Mouse (Mus musculus): ENCODE measurements at regions not wholly inside any gene's neighbourhood (a gene's known extent, or its start where the extent isn't known, plus 50 kb on each side); places are given as distances from the start of the nearest gene placed in this dataset.

DNA sequence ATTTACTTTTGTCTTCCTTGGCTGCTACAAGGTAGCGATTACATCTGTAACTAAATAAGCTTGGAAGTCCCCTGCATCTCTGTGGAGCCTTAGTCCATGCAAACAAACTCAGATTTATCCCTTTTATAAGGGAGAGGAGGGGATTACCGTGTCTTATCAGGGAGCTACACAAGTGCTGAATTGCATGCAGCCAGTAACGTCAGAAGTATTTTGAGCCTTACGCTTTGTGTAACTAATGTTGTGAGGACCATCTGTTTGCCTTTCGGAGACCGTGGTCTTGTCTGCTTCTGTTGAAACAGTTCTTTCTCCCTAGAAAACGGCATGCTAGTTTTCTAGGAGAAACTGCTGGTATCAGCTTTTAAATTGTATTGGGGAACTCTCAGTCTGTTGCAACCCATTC, 58.0 kb upstream of the Dmrta1 start:
- Histone ChIP-seq H3K4me2 (ENCODE audit: insufficient read depth, low read depth, poor library complexity, severe bottlenecking) (no peak overlapping the region), H3K36me3 (replicated peaks in 1 of 2; ENCODE audit: control insufficient read depth in 1 of 2, insufficient read depth in 1 of 2, low read length in 1 of 2) (no peaks in the 10 kb centered on the region), H3K4me3 (replicated peaks in 1 of 3; ENCODE audit: low read depth in 2 of 3, low read length in 2 of 3, poor library complexity in 1 of 3) (no peak overlapping the region), H3K4me1 (ENCODE audit: control insufficient read depth in 1 of 2, insufficient read depth in 2 of 2) (no peaks in the 10 kb centered on the region), H3K27ac (ENCODE audit: insufficient read depth, low read depth) (no peak overlapping the region), H3K9me3 (replicated peaks; ENCODE audit: low read length) (no peaks in the 10 kb centered on the region), H3K79me2 (replicated peaks; ENCODE audit: control insufficient read depth, extremely low read depth, insufficient read depth, poor library complexity, severe bottlenecking) (no peaks in the 10 kb centered on the region), H3K27me3 (replicated peaks) (no peaks in the 10 kb centered on the region), H3K9ac (ENCODE audit: insufficient read depth, low read depth) (no peak overlapping the region)
- no peak for TF ChIP-seq MAX (IDR thresholded peaks at IDR 0.05; ENCODE audit: low read length)
- no peak for TF ChIP-seq PAX5 (IDR thresholded peaks at IDR 0.05; ENCODE audit: low read length)
- no peak for TF ChIP-seq E2F4 (IDR thresholded peaks at IDR 0.05; ENCODE audit: insufficient replicate concordance, low read depth, low read length)
- no peak for TF ChIP-seq CTCF (conservative IDR thresholded peaks at IDR 0.05 in 1 of 2, IDR thresholded peaks at IDR 0.05 in 1 of 2; ENCODE audit: low read depth in 2 of 2, low read length in 2 of 2)
- no peak for TF ChIP-seq EP300 (IDR thresholded peaks at IDR 0.05; ENCODE audit: low read length)
- TF ChIP-seq IRF4 (IDR thresholded peaks at IDR 0.05; ENCODE audit: low read depth, low read length), result no peak
- TF ChIP-seq MXI1 (IDR thresholded peaks at IDR 0.05; ENCODE audit: low read depth, low read length), result no peak
- TF ChIP-seq GABPA (IDR thresholded peaks at IDR 0.05; ENCODE audit: insufficient replicate concordance, low read depth, low read length), result no peak
- no peak for TF ChIP-seq MAZ (IDR thresholded peaks at IDR 0.05; ENCODE audit: low read depth, low read length)
- no peak for TF ChIP-seq SMC3 (IDR thresholded peaks at IDR 0.05; ENCODE audit: low read depth, low read length)
- TF ChIP-seq USF1 (IDR thresholded peaks at IDR 0.05; ENCODE audit: low read depth, low read length), result no peak
- no peak for DNase-seq (ENCODE audit: extremely low read depth)
- dilution Hi-C loops (cut with MboI; ENCODE audit: extremely low pct_ligation_motif_present, extremely low pct_unique_long_range_greater_than_20kb, low sequenced_read_pairs), result no loop called here
- in situ Hi-C loops (cut with MboI; ENCODE audit: low pct_ligation_motif_present, low pct_unique_long_range_greater_than_20kb, low sequenced_read_pairs), result no loop called here

DNA sequence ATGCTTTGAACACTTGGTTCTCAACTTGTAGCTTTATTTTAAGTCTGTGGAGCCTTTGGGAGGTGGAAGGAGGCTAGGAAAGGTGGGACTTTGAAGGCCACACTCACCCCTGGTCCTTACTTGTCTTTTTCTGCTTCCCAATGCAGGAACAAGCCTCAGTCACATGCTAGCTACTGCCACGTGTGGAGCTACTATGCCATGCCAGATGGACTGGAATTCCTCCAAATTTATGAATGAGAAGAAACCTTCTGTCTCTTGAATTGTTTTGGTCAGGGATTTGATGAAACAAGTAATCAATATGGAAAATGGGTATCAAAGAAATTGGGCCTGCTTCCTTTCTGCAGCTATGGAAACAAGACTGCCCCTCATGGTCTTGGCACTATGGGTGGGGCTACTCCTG, 74.5 kb upstream of the Dmrta1 start:
- H3K27me3 ChIP-seq (replicated peaks), result no peaks in the 10 kb centered on the region
- TF ChIP-seq ELF1 (IDR thresholded peaks at IDR 0.05; ENCODE audit: low read depth, low read length), result no peak
- TF ChIP-seq TBP (conservative IDR thresholded peaks at IDR 0.05; ENCODE audit: low read depth, low read length), result no peak
- H3K4me2 ChIP-seq (ENCODE audit: insufficient read depth, low read depth, poor library complexity, severe bottlenecking), result no peak overlapping the region
- no peak overlapping the region for H3K27ac ChIP-seq (ENCODE audit: insufficient read depth, low read depth)
- dilution Hi-C loops (cut with MboI; ENCODE audit: extremely low pct_ligation_motif_present, extremely low pct_unique_long_range_greater_than_20kb, low sequenced_read_pairs), result no loop called here
- no peak overlapping the region for H3K9ac ChIP-seq (ENCODE audit: insufficient read depth, low read depth)
- no peaks in the 10 kb centered on the region for H3K36me3 ChIP-seq (replicated peaks in 1 of 2; ENCODE audit: control insufficient read depth in 1 of 2, insufficient read depth in 1 of 2, low read length in 1 of 2)
- H3K4me3 ChIP-seq (replicated peaks in 1 of 3; ENCODE audit: low read depth in 2 of 3, low read length in 2 of 3, poor library complexity in 1 of 3), result no peak overlapping the region
- no peak for DNase-seq (ENCODE audit: extremely low read depth)
- in situ Hi-C loops (cut with MboI; ENCODE audit: low pct_ligation_motif_present, low pct_unique_long_range_greater_than_20kb, low sequenced_read_pairs), result no loop called here
- H3K4me1 ChIP-seq (ENCODE audit: control insufficient read depth in 1 of 2, insufficient read depth in 2 of 2), result no peaks in the 10 kb centered on the region
- no peaks in the 10 kb centered on the region for H3K79me2 ChIP-seq (replicated peaks; ENCODE audit: control insufficient read depth, extremely low read depth, insufficient read depth, poor library complexity, severe bottlenecking)
- no peaks in the 10 kb centered on the region for H3K9me3 ChIP-seq (replicated peaks; ENCODE audit: low read length)

DNA sequence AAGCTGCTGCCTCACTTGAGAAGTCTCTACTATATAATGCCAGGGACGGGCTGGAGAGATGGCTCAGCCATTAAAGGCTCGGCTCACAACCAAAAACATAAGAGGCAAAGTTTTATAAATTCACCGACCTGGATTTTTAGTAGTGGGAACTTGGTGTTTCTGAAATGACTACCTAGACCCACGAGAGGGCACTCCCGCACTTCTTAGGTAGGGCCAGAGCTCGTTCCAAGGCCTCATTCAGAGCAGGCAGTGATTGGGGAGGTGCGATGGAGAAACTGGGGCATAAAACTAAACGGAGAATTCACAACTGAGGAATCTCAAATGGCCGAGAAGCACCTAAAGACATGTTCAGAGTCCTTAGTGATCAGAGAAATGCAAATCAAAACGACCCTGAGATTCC, 103.7 kb upstream of the Dmrta1 start:
- Histone ChIP-seq H3K4me2 (ENCODE audit: insufficient read depth, low read depth, poor library complexity, severe bottlenecking) (no peak overlapping the region; the same call in 1 of the 2 replicates), H3K9ac (ENCODE audit: insufficient read depth, low read depth) (no peak overlapping the region), H3K9me3 (replicated peaks; ENCODE audit: low read length) (no peaks in the 10 kb centered on the region), H3K4me1 (ENCODE audit: control insufficient read depth in 1 of 2, insufficient read depth in 2 of 2) (peaks cover 0 to 4% of the 10 kb centered on the region in 2 experiments; a peak in 2 of 4 replicates), H3K4me3 (replicated peaks in 1 of 3; ENCODE audit: low read depth in 2 of 3, low read length in 2 of 3, poor library complexity in 1 of 3) (no peak overlapping the region), H3K27ac (ENCODE audit: insufficient read depth, low read depth) (no peak overlapping the region), H3K79me2 (replicated peaks; ENCODE audit: control insufficient read depth, extremely low read depth, insufficient read depth, poor library complexity, severe bottlenecking) (no peaks in the 10 kb centered on the region), H3K36me3 (replicated peaks in 1 of 2; ENCODE audit: control insufficient read depth in 1 of 2, insufficient read depth in 1 of 2, low read length in 1 of 2) (no peaks in the 10 kb centered on the region), H3K27me3 (replicated peaks) (no peaks in the 10 kb centered on the region)
- peak; percentile 53 for DNase-seq (ENCODE audit: extremely low read depth)
- in situ Hi-C loops (cut with MboI; ENCODE audit: low pct_ligation_motif_present, low pct_unique_long_range_greater_than_20kb, low sequenced_read_pairs), result loop anchor here (5.0 kb wide), 1 partner anchor 117 kb away; no protein-coding TSS in a partner anchor
- dilution Hi-C loops (cut with MboI; ENCODE audit: extremely low pct_ligation_motif_present, extremely low pct_unique_long_range_greater_than_20kb, low sequenced_read_pairs), result no loop called here
- TF ChIP-seq ZMIZ1 (IDR thresholded peaks at IDR 0.05; ENCODE audit: low read depth, low read length) (no peak), MYC (IDR thresholded peaks at IDR 0.05; ENCODE audit: low read depth, low read length) (no peak), GABPA (IDR thresholded peaks at IDR 0.05; ENCODE audit: insufficient replicate concordance, low read depth, low read length) (no peak), MAZ (IDR thresholded peaks at IDR 0.05; ENCODE audit: low read depth, low read length) (no peak), E2F4 (IDR thresholded peaks at IDR 0.05; ENCODE audit: insufficient replicate concordance, low read depth, low read length) (no peak), IRF4 (IDR thresholded peaks at IDR 0.05; ENCODE audit: low read depth, low read length) (no peak), MAFK (IDR thresholded peaks at IDR 0.05; ENCODE audit: insufficient replicate concordance, low read length) (no peak), KAT2A (IDR thresholded peaks at IDR 0.05; ENCODE audit: insufficient replicate concordance, low read length) (no peak), CHD2 (IDR thresholded peaks at IDR 0.05; ENCODE audit: low read length) (no peak), HCFC1 (IDR thresholded peaks at IDR 0.05; ENCODE audit: low read depth, low read length) (no peak), ZC3H11A (IDR thresholded peaks at IDR 0.05; ENCODE audit: low read depth, low read length) (no peak), NRF1 (IDR thresholded peaks at IDR 0.05; ENCODE audit: low read depth, low read length) (no peak), POLR2A (IDR thresholded peaks at IDR 0.05; ENCODE audit: low read depth, low read length) (no peak), RCOR1 (conservative IDR thresholded peaks at IDR 0.05; ENCODE audit: low read depth, low read length) (no peak), JUN (IDR thresholded peaks at IDR 0.05; ENCODE audit: insufficient read depth, low read depth, low read length) (no peak), MXI1 (IDR thresholded peaks at IDR 0.05; ENCODE audit: low read depth, low read length) (no peak), CTCF (conservative IDR thresholded peaks at IDR 0.05 in 1 of 2, IDR thresholded peaks at IDR 0.05 in 1 of 2; ENCODE audit: low read depth in 2 of 2, low read length in 2 of 2) (peak; percentile 16 to 76; a peak in 2 of 4 replicates), JUND (conservative IDR thresholded peaks at IDR 0.05; ENCODE audit: low read depth, low read length) (no peak), POLR2AphosphoS2 (IDR thresholded peaks at IDR 0.05; ENCODE audit: low read depth, low read length) (no peak), USF1 (IDR thresholded peaks at IDR 0.05; ENCODE audit: low read depth, low read length) (no peak)
